Mouse (Mus musculus): Measurements from ENCODE around the gene Gm17657.

- TF ChIP-seq CTCF (conservative IDR thresholded peaks at IDR 0.05; ENCODE audit: insufficient read depth, insufficient read length, low read depth, low read length) = no peak
- no peak for TF ChIP-seq POLR2A (IDR thresholded peaks at IDR 0.05; ENCODE audit: low read depth, low read length)
These were observed 66.2 kb downstream of the Gm17657 start for GRCm38 (mm10) chr17:29483282-29483681.

All from kidney, adult 2 months (tissue).